Mouse (Mus musculus) megakaryocyte progenitor cell, adult 5-6 weeks (primary cell): ENCODE results near the gene Plac9a. TPM values are rescaled to one million over a fixed set of nuclear protein-coding genes. Genes with fewer than 3 reads are reported as not detected.
"Not testable (repeated sequence)": the region's sequence is repeated elsewhere in the genome, so short reads cannot be mapped to it uniquely, and the experiment has no call there.

Experiments used
- ATAC-seq: replicated peaks from 2 replicates; pipeline ENCODE4 v1.8.0; 2016; ENCODE audit warnings: mild to moderate bottlenecking, moderate TSS enrichment, inconsistent platforms; ENCODE audit not compliant: poor library complexity
- total RNA-seq, 2 experiments: library from RNA; stranded (forward) in 1 of 2; stranded (reverse) in 1 of 2; fragments of 157-497, 149-512 nt in 1 of 2; fragments of 200-1000 nt in 1 of 2; gene quantifications; 2 replicates each; pipeline versions ENCODE4 v1.2.3 to v1.2.4; 2015 to 2017

The Plac9a gene
- total RNA-seq, 2 experiments from 2014 or later: not detected

DNA sequence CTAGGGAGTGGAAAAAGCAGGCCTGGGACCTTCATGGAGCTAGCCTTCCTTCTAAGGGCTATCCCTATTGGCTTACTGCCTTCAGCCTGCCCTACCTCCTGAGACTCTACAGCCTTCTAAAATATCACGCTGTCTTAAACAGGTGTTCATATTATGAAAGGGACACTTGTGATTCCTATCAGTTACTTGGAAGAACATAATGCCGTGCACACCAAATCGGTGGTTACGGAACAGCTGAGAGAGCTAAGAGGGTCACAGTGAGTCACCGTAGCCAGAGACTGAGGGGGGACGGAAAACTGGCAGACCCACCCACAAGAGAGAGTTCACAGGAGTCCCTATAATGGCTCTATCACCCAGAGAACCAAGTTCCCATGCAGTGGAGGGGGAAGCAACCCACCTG is 36.5 kb downstream of the Plac9a start:
- ATAC-seq: no peak

DNA sequence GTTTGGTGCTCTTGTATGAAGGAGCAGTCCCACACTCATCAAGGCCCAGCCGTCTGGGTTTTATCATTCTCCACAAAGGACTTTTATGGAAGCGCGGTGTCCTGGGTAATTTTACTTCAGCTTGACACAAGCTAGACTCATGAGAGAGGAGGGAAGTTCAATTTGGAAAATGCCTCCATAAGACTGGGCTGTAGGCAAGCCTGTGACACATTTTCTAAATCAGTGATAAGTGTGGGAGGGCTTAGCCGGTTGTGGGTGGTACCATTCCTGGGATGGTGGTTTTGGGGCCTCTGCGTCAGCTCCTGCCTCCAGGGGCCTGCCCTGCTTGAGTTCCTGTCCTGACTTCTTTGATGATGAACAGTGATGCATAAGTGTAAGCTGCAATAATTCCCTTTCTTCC is 37.6 kb downstream of the Plac9a start:
- no peak for ATAC-seq

- no peak for ATAC-seq
Observed at GRCm38 (mm10) chr14:25863721-25864120, 39.2 kb downstream of the Plac9a start.

GRCm38 (mm10) chr14:25861771-25862530 is 40.9 kb downstream of the Plac9a start:
- peak; percentile 67 for ATAC-seq

DNA sequence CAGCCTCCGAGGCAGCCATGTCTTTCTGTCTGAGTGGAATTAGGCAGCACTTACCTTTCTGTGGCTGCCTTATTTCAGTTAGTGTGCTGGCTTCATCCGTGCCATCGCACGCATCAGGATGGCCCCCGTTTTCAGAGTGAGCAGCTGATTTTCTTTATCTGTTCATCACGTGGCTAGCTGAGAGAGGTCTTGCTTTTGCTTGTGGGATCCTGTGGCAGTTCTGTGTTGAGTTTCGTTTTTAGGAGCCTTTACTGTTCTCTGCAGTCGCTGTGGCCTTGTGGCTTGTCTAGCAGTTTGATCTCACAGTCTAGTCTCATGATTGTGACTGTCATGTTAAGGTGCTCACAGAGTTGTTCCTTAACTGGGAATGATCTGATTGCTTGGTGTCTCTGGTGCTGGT is 45.0 kb downstream of the Plac9a start:
- ATAC-seq: no peak

- peak; percentile 49 for ATAC-seq
Observed at GRCm38 (mm10) chr14:25857168-25857621, 45.7 kb downstream of the Plac9a start.

- peak; percentile 63 for ATAC-seq
Observed at GRCm38 (mm10) chr14:25855241-25855885, 47.5 kb downstream of the Plac9a start.

DNA sequence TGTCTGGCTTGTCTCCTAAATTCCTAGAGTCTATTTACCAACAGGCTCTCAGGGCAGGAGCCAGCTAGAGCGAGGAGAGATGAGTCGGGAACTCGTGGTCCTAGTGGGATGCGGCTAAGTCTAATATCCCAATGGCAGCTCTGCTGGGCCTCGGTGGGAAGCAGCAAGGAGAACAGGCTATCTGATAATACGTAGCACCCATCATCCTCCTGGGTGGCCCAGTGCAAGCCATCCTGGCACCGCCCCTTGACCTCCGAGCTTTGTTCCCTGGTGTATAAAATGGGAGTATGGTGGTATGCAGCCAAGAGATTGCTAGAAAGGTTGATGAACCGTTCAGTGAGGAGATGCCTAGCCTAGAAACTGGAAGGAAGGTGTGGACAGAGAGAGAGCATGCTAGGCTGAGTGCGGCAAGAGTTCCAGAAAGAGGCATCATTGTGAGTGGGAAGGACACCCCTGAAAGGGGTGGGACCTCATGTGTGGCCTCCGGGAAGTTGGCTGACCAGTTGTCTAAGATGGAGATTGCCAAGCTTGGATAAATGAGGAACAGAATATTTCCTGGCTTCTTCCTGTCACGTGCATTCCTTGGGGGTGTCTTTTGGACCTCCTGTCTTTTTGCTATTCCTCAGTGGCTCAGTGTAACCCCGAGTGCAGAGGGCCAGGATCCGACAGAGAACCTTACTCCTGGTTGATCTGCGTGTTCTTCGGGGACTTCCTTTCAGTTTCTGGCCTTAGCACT is 49.0 kb downstream of the Plac9a start:
- no peak for ATAC-seq

GRCm38 (mm10) chr14:25853295-25853694 is 49.6 kb downstream of the Plac9a start:
- ATAC-seq: no peak

GRCm38 (mm10) chr14:25852121-25852561 is 50.8 kb downstream of the Plac9a start:
- no peak for ATAC-seq

GRCm38 (mm10) chr14:25851189-25851588 is 51.7 kb downstream of the Plac9a start:
- no peak for ATAC-seq

DNA sequence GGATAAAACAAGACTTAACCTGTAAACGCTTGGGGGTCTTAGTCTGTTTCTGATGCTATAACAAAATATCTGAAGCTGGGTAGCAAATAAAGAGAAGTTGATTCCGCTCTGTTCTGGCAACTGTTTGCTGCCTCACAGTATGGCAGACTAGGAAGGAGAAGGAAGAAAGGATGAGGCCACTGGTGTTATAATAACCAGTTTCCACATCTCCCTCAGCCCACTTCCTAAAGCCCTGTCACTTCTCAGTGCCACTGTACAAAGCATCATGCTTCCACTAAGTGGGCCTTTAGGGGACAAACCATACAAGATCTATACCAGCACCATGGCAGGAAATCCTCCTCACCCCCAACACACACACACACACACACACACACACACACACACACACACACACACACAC is 52.5 kb downstream of the Plac9a start:
- peak; percentile 48 for ATAC-seq

- not testable (repeated sequence) for ATAC-seq
Observed at GRCm38 (mm10) chr14:25848708-25849107, 54.2 kb downstream of the Plac9a start.

DNA sequence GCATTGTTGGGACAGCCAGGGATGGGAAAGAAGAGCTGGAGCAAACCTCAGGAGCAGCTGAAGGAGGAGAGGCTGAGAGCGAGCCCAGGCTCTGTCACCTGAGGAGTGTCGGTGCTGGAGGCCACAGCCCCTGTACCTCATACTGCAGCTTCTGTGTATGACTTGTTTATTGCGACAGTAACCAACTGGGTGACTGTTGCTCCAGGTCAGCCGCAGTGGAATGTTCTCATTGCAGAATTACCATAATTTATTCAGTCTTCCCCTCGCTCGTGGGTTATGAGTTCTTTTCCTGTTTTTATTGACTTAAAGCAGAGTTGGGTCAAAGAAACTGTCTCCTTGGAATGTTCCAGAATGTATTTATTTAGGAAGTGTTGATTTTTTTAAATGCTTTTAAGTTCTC is 54.7 kb downstream of the Plac9a start:
- peak; percentile 59 for ATAC-seq

DNA sequence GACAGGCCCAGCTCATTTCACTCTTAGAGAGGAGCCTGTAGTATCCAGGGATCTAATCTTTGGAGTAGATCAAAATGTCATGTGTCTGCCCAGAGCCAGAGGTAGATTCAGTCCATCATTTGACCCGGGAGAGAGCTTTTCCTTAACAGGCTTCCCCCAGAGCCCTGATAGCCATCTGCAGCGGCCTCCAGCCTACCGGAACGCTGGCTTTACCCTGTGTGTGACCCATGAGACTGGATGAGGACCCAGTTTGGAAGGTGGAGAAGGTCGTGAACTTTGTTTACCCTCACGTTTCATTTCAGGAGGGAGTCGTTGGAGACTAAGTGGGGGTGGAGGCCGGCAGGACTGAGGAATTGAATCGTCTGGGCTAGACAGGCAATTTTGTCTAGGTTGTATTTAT is 55.2 kb downstream of the Plac9a start:
- no peak for ATAC-seq

- ATAC-seq: no peak
Observed at GRCm38 (mm10) chr14:25846516-25846915, 56.4 kb downstream of the Plac9a start.

DNA sequence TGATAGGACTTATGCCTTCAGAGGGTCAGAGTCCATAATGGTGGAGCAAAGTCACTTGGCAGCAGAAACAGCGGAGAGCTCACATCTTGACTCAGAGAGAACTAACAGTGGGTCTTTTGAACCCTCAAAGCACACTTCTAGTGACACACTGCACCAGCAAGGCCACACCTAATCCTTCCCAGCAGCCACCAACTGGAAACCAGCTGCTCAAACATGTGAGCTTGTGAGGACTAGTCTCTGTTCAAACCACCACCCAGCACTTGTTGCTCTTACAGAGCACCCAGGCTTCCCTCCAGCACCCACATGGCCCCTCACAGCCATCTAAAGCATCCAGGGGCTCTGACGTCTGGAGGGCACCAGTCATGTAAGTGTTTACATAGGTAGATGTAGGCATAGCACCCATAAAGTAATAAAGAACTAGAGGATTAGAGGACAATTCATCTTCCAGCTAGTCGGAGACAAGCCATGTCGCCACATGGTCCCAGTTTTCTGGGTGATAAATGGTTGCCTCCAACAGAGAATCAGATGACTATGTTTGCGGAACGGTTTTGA is 57.0 kb downstream of the Plac9a start:
- ATAC-seq: no peak

GRCm38 (mm10) chr14:25844372-25844771 is 58.5 kb downstream of the Plac9a start:
- ATAC-seq: no peak

DNA sequence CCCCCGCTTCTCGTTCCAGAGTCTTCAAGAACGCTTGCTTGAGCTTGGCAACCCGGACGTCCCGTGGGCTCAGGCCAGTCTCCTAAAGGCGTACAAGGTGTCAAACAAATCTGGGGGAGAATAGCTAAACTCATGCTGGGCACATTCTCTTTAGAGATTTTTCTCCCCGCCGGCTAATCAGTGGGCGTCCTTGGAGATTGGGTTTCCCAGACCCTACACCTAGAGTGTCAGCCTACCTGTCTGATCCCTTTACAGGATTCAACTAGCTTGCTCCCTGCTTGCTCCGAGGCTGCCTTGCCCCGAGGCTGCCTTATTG is 60.3 kb downstream of the Plac9a start:
- ATAC-seq: peak; percentile 18

DNA sequence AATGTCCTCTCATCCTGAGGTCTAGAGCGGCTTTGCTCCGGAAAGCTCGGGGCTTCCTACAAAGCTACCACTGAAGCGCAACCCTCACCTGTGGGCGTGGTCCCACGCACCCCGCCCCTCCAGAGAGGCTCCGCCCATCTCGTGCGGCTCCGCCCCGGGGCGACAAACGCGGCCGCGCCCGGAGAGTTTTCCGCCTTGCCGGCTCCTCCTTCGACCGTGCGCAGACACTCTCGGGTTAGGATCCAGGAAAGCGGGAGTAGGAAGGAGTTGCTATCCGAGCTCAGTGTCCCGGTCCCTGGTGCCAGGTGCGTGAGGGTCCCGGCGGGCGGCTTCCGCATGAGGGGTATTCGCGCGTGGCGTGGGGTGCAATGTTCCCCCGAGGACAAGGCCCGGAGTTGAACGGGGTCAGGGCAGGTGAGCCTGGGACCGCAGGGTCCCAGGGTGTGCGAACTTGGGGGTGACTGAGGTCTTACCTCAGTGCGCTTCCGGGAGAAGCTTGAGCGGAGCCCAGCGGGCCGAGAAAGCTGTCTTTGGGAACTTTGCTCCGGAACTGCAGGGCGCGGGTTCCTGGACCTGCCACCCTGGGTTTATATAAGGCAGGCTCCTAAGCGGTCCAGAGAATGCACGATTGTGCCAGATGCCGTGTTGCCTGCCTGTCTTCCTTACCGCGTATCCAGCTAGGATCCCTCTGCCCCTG is 60.8 kb downstream of the Plac9a start, which contains the start of gene Anxa11:
Anxa11 (plus strand) TSS at position 166 of the 697 bp plus-strand sequence.
- peak; percentile 94 for ATAC-seq

DNA sequence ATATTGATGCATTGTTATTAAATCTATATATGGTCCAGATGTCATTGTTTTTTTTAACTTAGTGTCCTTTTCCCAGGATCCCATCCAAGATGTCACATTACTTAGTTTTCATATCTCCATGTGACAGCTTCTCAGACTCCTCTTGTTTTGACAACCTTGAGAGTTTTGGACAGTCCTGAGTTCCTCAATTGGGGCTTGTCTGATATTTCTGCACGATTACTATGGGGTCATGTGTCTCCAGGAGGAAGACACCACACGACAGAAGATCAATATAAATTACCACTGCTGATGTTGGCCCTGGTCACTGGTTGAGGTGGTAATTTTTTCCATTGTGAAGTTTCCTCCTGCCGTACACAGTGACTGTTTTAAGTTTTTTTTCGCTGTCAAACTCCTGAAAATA is 61.3 kb downstream of the Plac9a start:
- ATAC-seq: peak; percentile 13; the same call in 1 of the 2 replicates
